Mouse (Mus musculus) cerebellum, postnatal 25 days (tissue): ENCODE results near the gene St3gal3.

Experiments
- DNase-seq, 2 experiments: peaks; one replicate each; pipeline ENCODE4 v3.0.0; 2021; ENCODE audit warnings: mixed read lengths in 2 of 2

St3gal3 gene

DNA sequence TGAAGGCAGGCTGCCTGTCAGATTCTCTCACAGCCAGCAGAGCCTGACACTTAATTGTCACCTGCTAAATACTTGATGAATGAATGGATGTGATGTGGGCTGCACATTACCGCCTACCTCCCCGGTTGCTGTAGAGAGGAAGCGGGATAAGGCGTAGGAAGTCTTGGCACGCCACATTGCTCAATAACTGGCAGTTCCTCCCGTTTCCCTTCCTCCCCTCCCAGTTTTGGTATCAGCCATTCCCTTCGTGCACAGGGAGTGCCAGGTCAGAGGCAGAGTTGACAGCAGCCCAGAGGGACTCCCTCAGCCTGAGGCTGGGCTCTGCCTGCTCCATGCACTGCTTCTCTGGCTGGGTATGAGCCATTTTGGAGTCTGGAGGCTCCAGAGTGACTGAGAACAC lies 152.0 kb downstream of the St3gal3 start:
- DNase-seq = no peak

DNA sequence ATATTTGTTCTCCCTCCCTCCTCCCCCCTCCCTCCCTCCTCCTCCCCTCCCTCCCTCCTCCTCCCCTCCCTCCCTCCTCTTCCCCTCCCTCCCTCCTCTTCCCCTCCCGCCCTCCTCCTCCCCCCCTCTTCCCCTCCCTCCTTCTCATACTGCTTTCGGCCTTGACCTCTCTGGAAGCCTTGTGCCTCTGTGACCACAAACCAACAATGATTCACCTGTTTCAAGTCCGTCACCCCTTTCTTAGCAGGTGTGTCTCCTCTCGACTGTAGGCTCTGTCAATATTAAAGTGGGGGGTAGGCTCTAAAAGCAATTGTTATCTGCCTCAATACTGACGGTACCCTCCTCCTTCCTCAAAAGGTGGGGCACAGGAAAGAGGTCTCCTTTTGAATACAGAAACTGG lies 153.2 kb downstream of the St3gal3 start:
- no peak for DNase-seq

DNA sequence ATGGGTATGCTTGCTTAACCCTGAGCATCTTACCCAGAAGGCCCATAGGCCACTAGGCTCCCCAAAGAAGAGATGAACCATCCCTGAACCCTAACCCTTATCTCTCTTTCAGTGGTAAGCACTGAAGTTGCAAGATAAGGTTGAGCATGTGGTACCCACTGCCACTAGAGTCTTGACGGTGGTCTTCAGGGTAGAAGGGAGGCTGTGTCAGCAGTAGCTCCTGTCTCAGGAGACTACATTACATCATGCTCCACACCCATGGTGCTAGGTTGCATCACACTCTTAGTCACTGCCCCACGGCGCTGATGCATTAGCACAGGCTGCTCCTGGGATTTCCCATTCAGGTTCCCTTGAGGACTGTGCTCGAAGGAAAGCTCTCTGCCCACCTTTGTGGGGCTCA lies 154.6 kb downstream of the St3gal3 start:
- DNase-seq = no peak

DNA sequence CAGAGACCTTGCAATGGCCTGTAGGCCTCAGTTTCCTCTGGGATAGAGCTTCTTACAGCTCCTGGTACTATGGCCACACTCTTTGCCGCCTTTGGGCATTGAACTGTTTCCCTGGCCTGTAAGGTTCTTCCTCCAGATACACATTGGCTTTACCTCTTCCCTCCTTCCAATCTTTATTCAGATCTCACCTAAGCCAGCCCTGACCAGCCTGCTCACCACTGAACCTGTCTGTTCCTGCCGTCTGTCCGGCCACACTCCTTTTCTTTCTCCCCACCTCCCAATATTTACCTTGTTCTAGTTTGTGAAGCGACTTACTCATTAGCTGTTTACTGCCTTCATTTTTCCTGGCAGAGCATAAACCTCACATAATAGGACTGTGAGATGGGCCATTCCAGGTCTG lies 155.5 kb downstream of the St3gal3 start:
- DNase-seq = no peak

DNA sequence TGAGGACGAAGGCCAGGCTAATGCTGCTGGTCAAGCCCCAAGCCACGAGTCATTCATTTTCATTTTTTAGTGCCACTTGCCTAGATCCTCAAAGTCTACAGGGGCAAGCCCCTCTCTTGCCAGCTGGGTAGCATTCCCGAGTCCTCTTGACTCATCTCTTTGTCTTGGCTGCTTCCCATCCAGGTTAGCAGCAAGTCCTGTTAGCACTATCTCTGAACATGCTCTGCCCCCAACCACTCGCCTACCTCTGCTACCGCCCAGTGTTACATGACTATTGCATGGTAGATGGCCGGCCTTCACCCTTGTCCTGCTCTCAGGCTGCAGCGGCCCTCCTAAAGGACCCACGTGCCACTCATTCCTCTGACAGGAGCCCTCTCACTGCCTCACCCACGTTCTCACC lies 156.4 kb downstream of the St3gal3 start:
- DNase-seq = no peak

- DNase-seq = no peak
These were observed 156.9 kb downstream of the St3gal3 start for GRCm38 (mm10) chr4:117977841-117978240.

DNA sequence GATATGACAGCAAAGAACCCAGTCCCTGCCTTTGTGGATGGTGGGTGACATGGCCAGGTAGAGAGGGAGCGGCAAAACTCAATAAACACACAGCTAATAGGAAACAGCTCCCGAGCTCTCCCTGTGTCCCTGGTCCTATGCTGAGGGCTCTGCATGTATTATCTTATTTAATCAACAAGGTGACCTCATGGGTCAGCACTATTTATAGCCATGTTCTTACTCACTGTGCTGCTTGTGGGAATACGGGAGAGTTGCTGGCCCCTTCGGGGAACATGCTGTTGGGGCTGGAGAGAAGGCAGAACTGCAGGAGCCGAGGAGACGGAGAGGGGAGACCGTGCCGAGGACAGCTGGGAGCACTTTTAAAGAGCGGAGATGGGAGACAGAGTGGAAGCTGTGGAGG lies 157.3 kb downstream of the St3gal3 start:
- no peak for DNase-seq

DNA sequence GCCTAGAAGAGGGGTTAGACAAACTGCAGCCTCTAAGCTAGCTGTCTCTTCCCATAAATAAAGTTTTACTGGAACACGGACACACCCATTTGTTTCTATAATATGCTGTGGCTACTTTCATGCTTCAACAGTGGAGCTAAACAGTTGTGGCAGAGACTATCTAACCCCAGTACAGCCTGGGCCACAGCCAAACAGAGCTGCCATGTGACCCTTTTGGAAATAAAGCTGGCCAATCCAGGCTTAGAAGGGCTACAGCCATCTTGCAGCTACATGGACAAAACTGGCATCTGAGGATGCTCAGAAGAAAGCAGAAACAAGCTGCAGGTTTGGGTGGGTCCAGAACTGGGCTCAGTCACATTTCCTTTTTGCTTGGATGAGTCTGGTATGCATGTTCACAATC lies 158.9 kb downstream of the St3gal3 start:
- no peak for DNase-seq

GRCm38 (mm10) chr4:117974719-117975118 lies 160.0 kb downstream of the St3gal3 start:
- no peak for DNase-seq

DNA sequence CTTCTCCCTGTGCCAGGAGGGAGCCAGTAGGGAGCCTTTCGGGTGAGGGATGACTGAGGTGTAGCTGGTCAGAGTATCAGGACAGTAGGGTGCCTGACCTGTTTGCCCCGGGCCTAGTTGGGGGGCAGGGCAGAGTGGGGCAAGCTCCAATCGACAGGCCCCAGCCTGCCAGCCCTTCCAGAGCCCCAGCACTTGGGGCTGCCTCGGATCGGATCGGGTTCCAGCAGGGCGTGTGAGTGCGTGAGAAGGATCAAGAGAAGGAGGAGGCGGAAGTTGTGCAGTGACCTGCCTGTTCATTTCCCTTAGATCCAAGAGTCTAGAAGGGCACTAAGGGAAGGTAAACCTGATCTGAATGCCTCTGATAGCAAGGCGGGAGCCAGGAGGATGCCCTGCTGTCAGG lies 161.7 kb downstream of the St3gal3 start:
- DNase-seq = no peak

GRCm38 (mm10) chr4:117964346-117965025 lies 170.2 kb downstream of the St3gal3 start:
- no peak for DNase-seq

DNA sequence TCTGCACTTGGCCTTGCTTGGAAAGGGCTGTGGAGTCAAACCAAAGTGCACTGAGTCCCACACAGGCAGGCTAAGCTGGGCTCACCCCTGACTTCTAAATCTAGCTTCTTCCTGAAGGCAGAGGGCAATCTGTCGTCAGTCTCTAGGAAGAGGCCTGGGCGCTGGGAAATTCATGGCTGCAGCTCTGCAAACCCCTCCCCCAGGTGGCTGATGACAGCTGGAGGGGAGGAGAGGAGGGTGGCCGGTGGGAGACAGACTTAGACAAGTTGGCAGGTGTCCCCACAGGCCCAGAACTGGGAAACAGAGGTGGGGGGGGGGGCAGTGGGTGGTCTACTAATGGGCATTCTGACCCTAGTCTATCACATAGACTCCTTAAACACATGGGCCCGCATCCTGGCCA lies 177.2 kb downstream of the St3gal3 start:
- DNase-seq = no peak

DNA sequence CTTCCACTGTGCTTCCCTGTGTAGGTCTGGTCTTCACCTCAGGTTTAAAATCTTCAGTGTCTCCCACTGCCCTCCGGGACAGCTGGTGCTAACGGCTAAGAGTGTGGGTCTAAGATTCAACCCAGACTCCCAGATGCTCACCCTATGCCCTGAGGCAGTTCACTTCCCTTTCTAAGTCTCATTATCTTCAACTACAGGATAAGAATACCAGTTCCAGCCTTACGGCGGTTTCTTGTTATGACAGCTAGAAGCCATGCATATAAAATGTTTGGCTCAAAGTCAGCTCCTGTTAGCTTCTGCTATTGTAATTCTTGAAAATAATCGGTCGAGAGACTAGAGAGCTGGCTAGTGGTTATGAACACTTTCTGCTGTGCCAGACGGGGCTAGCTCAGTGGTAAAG lies 187.2 kb downstream of the St3gal3 start:
- no peak for DNase-seq

GRCm38 (mm10) chr4:117946639-117947305 lies 187.9 kb downstream of the St3gal3 start:
- peak; percentile 25 to 28 for DNase-seq

DNA sequence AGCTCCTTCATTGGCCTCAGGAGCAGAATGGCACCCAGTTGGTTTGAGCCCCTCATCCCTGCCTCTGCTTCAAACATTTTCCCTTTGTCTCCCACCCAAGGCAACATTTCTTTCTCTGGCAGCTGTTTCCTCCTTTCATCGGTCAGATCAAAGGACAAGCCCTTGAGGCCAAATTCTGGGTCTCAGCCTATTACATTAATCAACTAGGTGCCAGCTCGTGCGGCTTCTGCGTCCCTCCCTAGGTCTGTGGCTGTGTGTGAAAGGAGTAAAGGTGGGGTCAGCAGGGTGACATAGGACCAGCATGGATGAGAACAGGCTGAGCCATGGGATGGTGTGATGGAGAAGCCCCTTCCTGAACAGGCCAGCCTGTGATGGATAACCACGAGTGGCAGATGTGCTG lies 191.4 kb downstream of the St3gal3 start:
- no peak for DNase-seq

- no peak for DNase-seq
These were observed 197.8 kb downstream of the St3gal3 start for GRCm38 (mm10) chr4:117936964-117937363.

GRCm38 (mm10) chr4:117934081-117934480 lies 200.6 kb downstream of the St3gal3 start:
- no peak for DNase-seq

GRCm38 (mm10) chr4:117933248-117933647 lies 201.5 kb downstream of the St3gal3 start:
- DNase-seq = no peak

DNA sequence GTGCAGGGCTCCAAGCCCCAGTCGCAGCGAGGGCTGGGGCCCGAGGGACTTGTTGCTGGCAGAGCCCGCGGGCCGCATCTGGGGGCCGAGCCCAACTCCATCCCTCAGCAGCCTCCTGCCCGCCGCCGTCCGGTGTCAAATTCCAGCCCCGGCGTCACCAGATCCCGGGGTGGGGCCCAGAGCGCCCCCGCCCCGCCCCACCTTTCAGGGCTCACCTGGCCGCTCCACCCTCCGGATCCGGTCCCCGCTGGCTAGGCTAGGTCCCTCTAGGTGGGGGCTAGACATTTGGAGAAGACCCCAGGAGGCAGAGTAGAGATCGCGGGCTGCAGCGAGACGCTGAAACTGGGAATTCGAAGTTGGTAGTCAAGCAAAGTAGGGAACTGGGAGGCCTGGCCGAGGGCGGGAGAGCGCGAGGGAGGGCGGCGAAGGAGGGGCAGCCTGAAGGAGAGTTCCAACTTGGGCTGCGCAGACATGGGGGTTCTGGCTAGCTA lies 205.3 kb downstream of the St3gal3 start, which contains the start of gene Artn:
TSS of gene Artn (minus strand) at position 373 of the 491 bp plus-strand sequence.
- peak in 1 of 2 experiments; percentile 33 for DNase-seq

DNA sequence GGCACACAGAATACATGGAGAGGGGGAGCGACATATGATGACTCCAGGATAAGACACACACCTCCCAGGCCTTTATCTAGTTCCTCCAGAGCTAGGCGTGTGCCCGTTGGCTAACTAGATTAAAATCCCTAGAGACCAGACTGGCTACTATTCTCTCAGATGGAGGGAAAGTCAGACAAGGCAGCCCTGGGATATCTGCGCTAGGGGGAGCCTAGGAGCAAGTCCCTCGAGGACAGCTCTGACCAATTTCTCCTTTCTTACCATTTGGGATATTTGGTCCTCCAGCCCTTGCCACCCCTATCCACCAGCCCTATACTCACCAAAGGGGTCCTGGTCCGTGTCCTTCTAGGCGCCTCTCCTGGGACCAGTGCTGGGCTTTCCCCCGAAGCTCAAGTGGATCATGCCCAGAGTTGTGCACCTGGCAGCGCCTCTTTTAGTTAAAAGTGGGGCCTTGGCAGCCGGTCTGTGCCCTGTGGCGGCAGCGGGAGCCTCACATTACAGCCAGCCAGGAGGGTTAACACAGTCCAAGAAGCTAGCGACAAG lies 205.9 kb downstream of the St3gal3 start:
- peak; percentile 65 to 74 for DNase-seq

GRCm38 (mm10) chr4:117928234-117928633 lies 206.5 kb downstream of the St3gal3 start:
- peak; percentile 44 to 69 for DNase-seq

DNA sequence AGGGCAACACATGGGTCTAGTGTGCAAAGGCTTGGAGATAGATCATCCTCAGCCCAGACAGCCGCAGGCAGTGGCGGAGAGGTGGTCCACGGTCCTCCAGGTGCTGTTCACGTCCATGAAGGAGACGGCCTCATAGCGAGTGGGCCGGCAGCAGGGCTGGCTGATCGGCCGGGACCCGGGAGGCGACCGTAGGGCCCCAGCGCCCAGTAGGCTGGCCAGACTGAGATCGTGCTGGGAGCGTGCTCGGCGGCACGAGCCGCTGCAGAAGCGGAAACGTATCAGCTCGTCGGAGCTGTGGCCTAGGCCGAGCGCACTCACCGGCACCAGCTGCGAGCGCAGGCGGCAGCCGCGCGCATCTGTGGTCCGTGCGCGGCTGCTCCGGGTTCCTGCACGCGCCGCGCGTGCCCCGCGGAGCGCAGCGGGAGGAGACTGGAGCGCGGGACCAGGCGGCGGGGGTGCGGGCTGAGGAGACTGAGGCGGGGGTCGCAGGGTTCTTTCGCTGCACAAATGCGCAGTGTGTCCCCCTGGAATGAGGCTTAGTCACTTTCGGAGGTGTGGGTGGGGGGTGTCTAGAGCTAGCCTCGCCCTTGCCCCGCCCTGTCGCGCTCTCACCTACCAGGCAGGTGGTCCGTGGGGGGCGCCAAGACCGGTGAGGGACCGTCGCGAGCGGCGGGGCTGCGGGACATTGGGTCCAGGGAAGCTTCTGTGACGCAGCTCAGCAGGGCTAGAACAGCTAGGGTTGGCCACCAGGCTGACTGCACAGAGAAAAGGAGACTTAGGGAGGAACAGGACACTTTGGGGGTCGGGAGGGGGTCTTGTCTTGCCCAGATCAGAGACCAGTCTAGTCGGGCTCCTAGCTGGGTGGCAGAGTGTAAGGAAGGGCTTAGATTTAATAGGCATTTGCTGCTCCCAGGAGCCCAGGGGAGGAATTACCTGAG lies 207.9 kb downstream of the St3gal3 start:
- peak; percentile 58 to 64 for DNase-seq

DNA sequence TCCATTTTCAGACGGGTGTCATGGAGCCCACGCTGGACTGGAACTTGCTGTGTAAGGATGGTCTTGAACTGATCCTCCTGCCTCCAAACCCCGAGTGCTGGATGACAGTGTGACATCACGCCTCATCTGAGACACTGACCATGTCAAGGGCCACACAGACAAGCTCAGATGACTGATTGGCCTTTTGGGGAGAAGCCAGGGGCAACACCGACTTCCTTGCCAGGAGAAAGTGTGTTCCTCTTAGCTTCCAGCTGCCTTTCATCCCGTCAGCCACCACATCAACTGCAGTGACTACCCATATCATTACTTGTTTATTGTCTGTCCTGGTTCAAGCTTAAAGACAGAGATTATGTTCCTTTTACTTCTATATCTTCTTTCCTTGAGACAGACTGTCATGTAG lies 209.8 kb downstream of the St3gal3 start:
- DNase-seq = no peak
